Mouse (Mus musculus): ENCODE data around the gene Mfap1b. TPM values are rescaled to one million over a fixed set of nuclear protein-coding genes. Genes with fewer than 3 reads are reported as not detected.

The Mfap1b gene
- total and polyA plus RNA-seq, 2 experiments from 2014 or later, result 34.5 to 58.4 TPM

DNA sequence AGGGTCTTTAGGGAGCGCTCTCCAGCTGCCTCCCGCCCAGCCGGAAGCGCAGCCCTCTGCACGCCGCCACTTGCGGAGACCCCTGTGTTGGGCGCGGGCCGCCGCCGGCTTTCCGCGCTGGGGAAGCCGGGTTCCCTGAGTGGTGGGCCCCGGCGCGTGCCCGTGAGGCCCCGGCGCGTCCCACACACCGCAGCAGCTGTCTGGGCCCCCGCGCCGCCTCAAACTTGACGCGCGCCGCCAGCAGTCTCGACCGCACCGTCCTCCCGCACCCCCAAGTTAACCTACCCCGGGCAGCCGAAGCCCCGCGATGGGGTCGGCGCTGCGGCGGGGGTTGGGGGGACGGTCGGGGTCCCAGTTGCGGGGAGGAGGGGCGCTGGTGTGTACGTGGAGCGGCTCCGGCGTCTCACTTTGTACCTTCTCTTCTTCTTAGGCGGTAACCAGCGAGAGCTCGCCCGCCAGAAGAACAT, 24.3 kb downstream of the Mfap1b start:
- Histone ChIP-seq H3K27me3 (ENCODE audit: insufficient read depth, low read length) (no peaks in the 10 kb centered on the region), H3K4me2 (ENCODE audit: low read depth) (peak overlapping the region; percentile 81), H3K4me1 (ENCODE audit: insufficient read depth) (peaks cover 5% of the 10 kb centered on the region; the same call in 1 of the 2 replicates), H3K36me3 (ENCODE audit: insufficient read depth) (peaks cover 20% of the 10 kb centered on the region), H3K27ac (ENCODE audit: low read depth, low read length) (peak overlapping the region; percentile 97), H3K4me3 (ENCODE audit: low read depth, low read length) (peak overlapping the region; percentile 91), H3K9me3 (ENCODE audit: low read length) (no peaks in the 10 kb centered on the region), H3K9ac (peak overlapping the region; percentile 85)
- DNase-seq (no peak), ATAC-seq (peak; percentile 70)
- no peak for TF ChIP-seq CTCF (IDR thresholded peaks at IDR 0.05; ENCODE audit: low read depth)
- 2% methylated on average over 53 of the region's 54 CpGs for WGBS

DNA sequence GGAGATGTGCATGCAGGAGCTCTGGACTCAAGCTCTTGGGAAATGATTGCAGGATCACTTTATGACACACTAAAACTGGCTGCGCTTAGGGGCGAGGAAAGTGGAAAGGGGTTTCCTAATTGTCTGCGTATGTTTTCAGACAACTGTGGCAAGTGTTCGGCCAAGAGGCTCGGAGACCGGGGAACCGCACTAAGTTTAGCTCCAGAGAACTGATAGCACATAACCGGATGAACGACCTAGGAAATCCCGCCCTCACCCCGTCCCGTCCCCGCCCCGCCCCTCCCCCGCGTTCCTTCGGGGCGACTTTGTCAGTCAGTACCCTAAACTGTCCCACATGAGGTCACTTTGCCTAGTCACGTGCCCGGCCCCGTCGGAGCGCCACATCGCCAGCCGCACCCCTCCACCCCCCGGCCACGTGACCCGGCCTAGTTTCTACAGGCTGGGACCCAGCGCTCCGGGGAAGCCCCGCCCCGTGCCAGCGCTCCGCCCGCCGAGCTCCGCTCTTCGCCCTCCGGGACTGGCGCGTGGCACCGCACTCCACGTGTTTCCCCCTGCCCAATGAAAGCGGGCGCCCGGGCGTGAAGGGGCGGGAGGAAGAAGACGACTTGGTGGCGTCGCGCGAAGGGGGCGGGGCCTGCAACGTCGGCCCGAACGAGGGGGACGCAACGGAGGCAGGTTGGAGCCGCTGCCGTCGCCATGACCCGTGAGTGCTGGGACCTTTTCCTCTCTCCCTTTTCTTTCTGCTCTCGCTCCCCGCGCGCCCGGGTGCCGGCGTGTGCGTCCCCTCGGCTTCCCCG, 24.9 kb downstream of the Mfap1b start, which contains the start of gene Serf2:
TSS of gene Serf2 (plus strand) at position 457 of the 797 bp plus-strand sequence.
- peak within 1 kb of the TSS; percentile 81 for H3K4me2 ChIP-seq (ENCODE audit: low read depth)
- H3K9me3 ChIP-seq (ENCODE audit: low read length), result no peaks in the 10 kb centered on the region
- H3K27me3 ChIP-seq (ENCODE audit: insufficient read depth, low read length), result no peaks in the 10 kb centered on the region
- no peak; the same call in 1 of the 2 replicates for TF ChIP-seq CTCF (IDR thresholded peaks at IDR 0.05; ENCODE audit: low read depth)
- peak; percentile 99 for DNase-seq
- peak; percentile 99 for ATAC-seq
- 2% methylated on average over 67 of the region's 74 CpGs for WGBS
- peak within 1 kb of the TSS; percentile 97 for H3K27ac ChIP-seq (ENCODE audit: low read depth, low read length)
- H3K4me3 ChIP-seq (ENCODE audit: low read depth, low read length), result peak within 1 kb of the TSS; percentile 91
- peaks cover 5% of the 10 kb centered on the region; the same call in 1 of the 2 replicates for H3K4me1 ChIP-seq (ENCODE audit: insufficient read depth)
- peak within 1 kb of the TSS; percentile 85 for H3K9ac ChIP-seq
- H3K36me3 ChIP-seq (ENCODE audit: insufficient read depth), result peaks cover 20% of the 10 kb centered on the region

DNA sequence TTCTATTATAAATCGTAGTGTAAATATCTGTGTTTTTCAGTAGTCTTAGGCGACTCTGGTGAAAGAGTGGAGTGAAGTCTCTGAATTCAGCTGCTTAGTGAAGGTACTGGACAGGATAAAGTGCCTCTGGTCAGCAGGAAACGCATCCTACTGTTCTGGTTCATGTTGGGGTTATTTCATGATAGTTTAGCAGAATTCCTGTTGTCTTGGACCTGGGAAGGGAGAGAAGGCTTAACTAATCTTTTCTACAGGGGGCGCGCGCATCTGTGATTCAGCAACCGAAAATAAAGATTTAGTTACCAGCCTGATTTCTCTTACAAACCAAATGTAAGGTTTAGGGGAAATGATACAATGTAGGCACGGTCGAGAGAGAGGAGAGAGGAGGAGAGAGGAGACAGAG, 25.7 kb downstream of the Mfap1b start:
- Histone ChIP-seq H3K4me3 (ENCODE audit: low read depth, low read length) (peak overlapping the region; percentile 91), H3K4me2 (ENCODE audit: low read depth) (peak overlapping the region; percentile 81), H3K9ac (peak overlapping the region; percentile 28; the same call in 1 of the 2 replicates), H3K9me3 (ENCODE audit: low read length) (no peaks in the 10 kb centered on the region), H3K4me1 (ENCODE audit: insufficient read depth) (peaks cover 5% of the 10 kb centered on the region; the same call in 1 of the 2 replicates), H3K36me3 (ENCODE audit: insufficient read depth) (peaks cover 17% of the 10 kb centered on the region), H3K27ac (ENCODE audit: low read depth, low read length) (peak overlapping the region; percentile 69; the same call in 1 of the 2 replicates), H3K27me3 (ENCODE audit: insufficient read depth, low read length) (no peaks in the 10 kb centered on the region)
- 15% methylated on average over 9 of the region's 9 CpGs for WGBS
- no peak for ATAC-seq
- TF ChIP-seq CTCF (IDR thresholded peaks at IDR 0.05; ENCODE audit: low read depth), result peak; percentile 37
- DNase-seq, result peak; percentile 43

GRCm38 (mm10) chr2:121447006-121447405, 26.9 kb downstream of the Mfap1b start:
- Histone ChIP-seq H3K4me1 (ENCODE audit: insufficient read depth) (peaks cover 14% of the 10 kb centered on the region), H3K27ac (ENCODE audit: low read depth, low read length) (no peak overlapping the region), H3K4me3 (ENCODE audit: low read depth, low read length) (no peak overlapping the region), H3K9me3 (ENCODE audit: low read length) (no peaks in the 10 kb centered on the region), H3K36me3 (ENCODE audit: insufficient read depth) (peaks cover 7% of the 10 kb centered on the region; the same call in 1 of the 2 replicates), H3K4me2 (ENCODE audit: low read depth) (no peak overlapping the region), H3K27me3 (ENCODE audit: insufficient read depth, low read length) (peaks cover 6% of the 10 kb centered on the region), H3K9ac (no peak overlapping the region)
- WGBS, result 94% methylated on average over 3 of the region's 3 CpGs
- DNase-seq, result no peak
- TF ChIP-seq CTCF (IDR thresholded peaks at IDR 0.05; ENCODE audit: low read depth), result no peak
- no peak for ATAC-seq

DNA sequence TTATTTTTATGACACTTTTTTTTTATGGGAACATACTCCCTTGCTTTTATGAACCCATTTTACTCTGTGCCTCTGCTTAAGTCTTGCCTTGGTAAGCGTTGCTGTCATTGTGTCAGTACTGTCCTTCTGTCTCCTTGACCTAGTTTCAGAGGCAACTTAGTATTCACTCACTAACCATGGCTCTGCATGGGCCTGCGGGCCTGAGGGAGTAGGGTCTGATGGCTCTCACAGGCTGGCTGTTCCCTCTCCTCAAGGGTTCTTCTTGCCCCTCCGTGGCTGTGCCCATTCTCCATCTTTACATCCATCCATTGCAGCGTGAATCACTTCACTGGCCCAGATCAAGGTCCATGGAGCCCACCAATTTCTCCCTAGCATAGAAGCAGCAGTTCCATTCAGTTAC, 27.4 kb downstream of the Mfap1b start:
- no peak overlapping the region for H3K4me2 ChIP-seq (ENCODE audit: low read depth)
- TF ChIP-seq CTCF (IDR thresholded peaks at IDR 0.05; ENCODE audit: low read depth), result no peak

GRCm38 (mm10) chr2:121445117-121445516, 28.8 kb downstream of the Mfap1b start:
- DNase-seq (no peak), ATAC-seq (no peak)
- H3K4me3 ChIP-seq (ENCODE audit: low read depth, low read length), result no peak overlapping the region
- no peak overlapping the region for H3K27ac ChIP-seq (ENCODE audit: low read depth, low read length)
- H3K36me3 ChIP-seq (ENCODE audit: insufficient read depth), result no peaks in the 10 kb centered on the region
- peaks cover 10% of the 10 kb centered on the region for H3K4me1 ChIP-seq (ENCODE audit: insufficient read depth)
- H3K27me3 ChIP-seq (ENCODE audit: insufficient read depth, low read length), result peaks cover 7% of the 10 kb centered on the region
- no peak overlapping the region for H3K9ac ChIP-seq
- no peaks in the 10 kb centered on the region for H3K9me3 ChIP-seq (ENCODE audit: low read length)
- TF ChIP-seq CTCF (IDR thresholded peaks at IDR 0.05; ENCODE audit: low read depth), result no peak
- H3K4me2 ChIP-seq (ENCODE audit: low read depth), result no peak overlapping the region
- 88% methylated on average over 3 of the region's 3 CpGs for WGBS

More for the DNA sequence above, 27.4 kb downstream of the Mfap1b start:
- peaks cover 5% of the 10 kb centered on the region; the same call in 1 of the 2 replicates for H3K36me3 ChIP-seq (ENCODE audit: insufficient read depth)
- no peaks in the 10 kb centered on the region for H3K9me3 ChIP-seq (ENCODE audit: low read length)
- H3K4me1 ChIP-seq (ENCODE audit: insufficient read depth), result peaks cover 14% of the 10 kb centered on the region
- no peak overlapping the region for H3K27ac ChIP-seq (ENCODE audit: low read depth, low read length)
- no peak for DNase-seq
- 82% methylated on average over 4 of the region's 4 CpGs for WGBS
- no peak overlapping the region for H3K4me3 ChIP-seq (ENCODE audit: low read depth, low read length)
- no peak overlapping the region for H3K9ac ChIP-seq
- ATAC-seq, result no peak
- peaks cover 7% of the 10 kb centered on the region for H3K27me3 ChIP-seq (ENCODE audit: insufficient read depth, low read length)

DNA sequence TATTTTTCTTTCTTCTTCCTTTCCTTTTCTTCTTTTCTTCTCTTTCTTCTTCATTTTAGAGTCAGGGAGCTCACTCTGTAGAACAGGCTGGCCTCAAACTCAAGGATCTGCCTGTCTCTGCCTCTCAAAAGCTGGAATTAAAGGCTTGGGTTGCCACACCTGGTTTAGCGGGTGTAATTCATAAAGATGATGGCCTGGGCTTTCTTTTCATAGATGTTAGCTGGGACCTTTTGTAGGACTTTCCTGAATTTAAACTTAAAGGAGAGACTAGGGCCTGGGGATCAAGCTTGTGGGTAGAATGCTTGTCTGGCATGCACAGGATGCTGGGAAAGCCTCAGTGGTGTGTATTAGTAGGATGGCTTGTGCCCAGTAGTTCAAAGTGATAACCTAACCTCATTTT, 29.7 kb downstream of the Mfap1b start, which contains the start of gene Ell3:
TSS of gene Ell3 (minus strand) at position 101 of the 400 bp plus-strand sequence.
- Histone ChIP-seq H3K36me3 (ENCODE audit: insufficient read depth) (peaks cover 7% of the 10 kb centered on the region), H3K4me2 (ENCODE audit: low read depth) (peak within 1 kb of the TSS; percentile 49; the same call in 1 of the 2 replicates), H3K9me3 (ENCODE audit: low read length) (no peaks in the 10 kb centered on the region), H3K9ac (no peak within 1 kb of the TSS), H3K4me1 (ENCODE audit: insufficient read depth) (peaks cover 10% of the 10 kb centered on the region), H3K27ac (ENCODE audit: low read depth, low read length) (no peak within 1 kb of the TSS), H3K27me3 (ENCODE audit: insufficient read depth, low read length) (peaks cover 7% of the 10 kb centered on the region), H3K4me3 (ENCODE audit: low read depth, low read length) (no peak within 1 kb of the TSS)
- DNase-seq (no peak), ATAC-seq (no peak)
- 88% methylated on average over 1 of the region's 1 CpGs for WGBS
- no peak for TF ChIP-seq CTCF (IDR thresholded peaks at IDR 0.05; ENCODE audit: low read depth)

Measured in forebrain, postnatal 0 days (tissue).